Mouse (Mus musculus): ENCODE results near the gene Arid1b. TPM values are rescaled to one million over a fixed set of nuclear protein-coding genes. Genes with fewer than 3 reads are reported as not detected.

The Arid1b gene
- total and polyA plus RNA-seq, 3 experiments: 6.1 to 12.4 (median 9.7) TPM

DNA sequence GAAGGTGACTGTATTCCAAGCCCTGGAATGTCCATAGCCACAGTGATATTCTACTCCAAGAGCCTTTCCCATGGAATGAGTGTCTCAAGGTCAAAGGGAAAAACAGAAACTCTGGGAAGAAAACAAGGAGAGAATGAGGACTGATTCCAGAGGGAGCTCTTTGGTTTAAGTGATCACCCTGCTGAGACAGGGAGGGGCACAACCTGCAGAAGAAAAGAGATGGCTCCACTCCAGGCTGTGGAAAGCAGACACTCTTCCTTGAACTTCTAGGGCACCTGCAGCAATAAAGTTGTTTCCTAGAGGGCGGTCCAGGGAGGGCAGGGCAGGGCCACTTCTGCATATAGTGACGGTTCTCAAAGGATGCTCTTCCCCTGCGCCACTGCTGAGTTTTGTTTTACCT, 45.6 kb upstream of the Arid1b start:
- dilution Hi-C loops (cut with MboI; ENCODE audit: extremely low pct_ligation_motif_present, extremely low pct_unique_long_range_greater_than_20kb, low sequenced_read_pairs): no loop called here
- H3K79me2 ChIP-seq (replicated peaks; ENCODE audit: control insufficient read depth, extremely low read depth, insufficient read depth, poor library complexity, severe bottlenecking): no peaks in the 10 kb centered on the region
- H3K4me1 ChIP-seq (ENCODE audit: control insufficient read depth in 1 of 2, insufficient read depth in 2 of 2): peaks cover 6 to 16% of the 10 kb centered on the region in 2 experiments
- no peak overlapping the region for H3K4me3 ChIP-seq (replicated peaks in 1 of 3; ENCODE audit: low read depth in 2 of 3, low read length in 2 of 3, poor library complexity in 1 of 3)
- no peak for TF ChIP-seq ETS1 (conservative IDR thresholded peaks at IDR 0.05; ENCODE audit: low read depth, low read length)
- no peak for TF ChIP-seq CHD2 (IDR thresholded peaks at IDR 0.05; ENCODE audit: low read length)
- no peak for TF ChIP-seq POLR2A (IDR thresholded peaks at IDR 0.05; ENCODE audit: low read depth, low read length)
- no peak for TF ChIP-seq ZKSCAN1 (IDR thresholded peaks at IDR 0.05; ENCODE audit: borderline replicate concordance, low read depth, low read length)
- TF ChIP-seq JUND (conservative IDR thresholded peaks at IDR 0.05; ENCODE audit: low read depth, low read length): no peak
- TF ChIP-seq ZMIZ1 (IDR thresholded peaks at IDR 0.05; ENCODE audit: low read depth, low read length): no peak
- no peak for TF ChIP-seq GABPA (IDR thresholded peaks at IDR 0.05; ENCODE audit: insufficient replicate concordance, low read depth, low read length)
- no peak for TF ChIP-seq SMC3 (IDR thresholded peaks at IDR 0.05; ENCODE audit: low read depth, low read length)
- TF ChIP-seq MYC (IDR thresholded peaks at IDR 0.05; ENCODE audit: low read depth, low read length): no peak
- no peak for TF ChIP-seq BHLHE40 (IDR thresholded peaks at IDR 0.05; ENCODE audit: low read depth, low read length)
- no peak for TF ChIP-seq USF2 (conservative IDR thresholded peaks at IDR 0.05; ENCODE audit: low read depth, low read length)
- in situ Hi-C loops (cut with MboI; ENCODE audit: low pct_ligation_motif_present, low pct_unique_long_range_greater_than_20kb, low sequenced_read_pairs): no loop called here
- no peaks in the 10 kb centered on the region for H3K36me3 ChIP-seq (replicated peaks in 1 of 2; ENCODE audit: control insufficient read depth in 1 of 2, insufficient read depth in 1 of 2, low read length in 1 of 2)
- H3K9me3 ChIP-seq (replicated peaks; ENCODE audit: low read length): no peaks in the 10 kb centered on the region
- no peak overlapping the region for H3K27ac ChIP-seq (ENCODE audit: insufficient read depth, low read depth)
- DNase-seq (ENCODE audit: extremely low read depth): no peak
- no peak overlapping the region for H3K9ac ChIP-seq (ENCODE audit: insufficient read depth, low read depth)
- no peak overlapping the region for H3K4me2 ChIP-seq (ENCODE audit: insufficient read depth, low read depth, poor library complexity, severe bottlenecking)
- H3K27me3 ChIP-seq (replicated peaks): no peaks in the 10 kb centered on the region

- Histone ChIP-seq H3K4me1 (ENCODE audit: control insufficient read depth in 1 of 2, insufficient read depth in 2 of 2) (no peaks in the 10 kb centered on the region), H3K79me2 (replicated peaks; ENCODE audit: control insufficient read depth, extremely low read depth, insufficient read depth, poor library complexity, severe bottlenecking) (no peaks in the 10 kb centered on the region), H3K27me3 (replicated peaks) (no peaks in the 10 kb centered on the region), H3K36me3 (replicated peaks in 1 of 2; ENCODE audit: control insufficient read depth in 1 of 2, insufficient read depth in 1 of 2, low read length in 1 of 2) (no peaks in the 10 kb centered on the region), H3K4me2 (ENCODE audit: insufficient read depth, low read depth, poor library complexity, severe bottlenecking) (no peak overlapping the region), H3K27ac (ENCODE audit: insufficient read depth, low read depth) (no peak overlapping the region), H3K9ac (ENCODE audit: insufficient read depth, low read depth) (no peak overlapping the region), H3K4me3 (replicated peaks in 1 of 3; ENCODE audit: low read depth in 2 of 3, low read length in 2 of 3, poor library complexity in 1 of 3) (no peak overlapping the region), H3K9me3 (replicated peaks; ENCODE audit: low read length) (peaks cover 2% of the 10 kb centered on the region)
- dilution Hi-C loops (cut with MboI; ENCODE audit: extremely low pct_ligation_motif_present, extremely low pct_unique_long_range_greater_than_20kb, low sequenced_read_pairs): no loop called here
- DNase-seq (ENCODE audit: extremely low read depth): no peak
- in situ Hi-C loops (cut with MboI; ENCODE audit: low pct_ligation_motif_present, low pct_unique_long_range_greater_than_20kb, low sequenced_read_pairs): no loop called here
- TF ChIP-seq MYC (IDR thresholded peaks at IDR 0.05; ENCODE audit: low read depth, low read length) (no peak), KAT2A (IDR thresholded peaks at IDR 0.05; ENCODE audit: insufficient replicate concordance, low read length) (no peak), JUN (IDR thresholded peaks at IDR 0.05; ENCODE audit: insufficient read depth, low read depth, low read length) (no peak), ZKSCAN1 (IDR thresholded peaks at IDR 0.05; ENCODE audit: borderline replicate concordance, low read depth, low read length) (no peak), MAX (IDR thresholded peaks at IDR 0.05; ENCODE audit: low read length) (no peak), SMC3 (IDR thresholded peaks at IDR 0.05; ENCODE audit: low read depth, low read length) (no peak), MAFK (IDR thresholded peaks at IDR 0.05; ENCODE audit: insufficient replicate concordance, low read length) (no peak), CHD2 (IDR thresholded peaks at IDR 0.05; ENCODE audit: low read length) (no peak), JUND (conservative IDR thresholded peaks at IDR 0.05; ENCODE audit: low read depth, low read length) (no peak)
These were observed 39.7 kb upstream of the Arid1b start for GRCm38 (mm10) chr17:4954431-4954830.

Measured in CH12.LX (cell line).